Mouse (Mus musculus) retina, embryonic 14.5 days (tissue): ENCODE results near the gene D930048N14Rik.
"Not testable (repeated sequence)": the region's sequence is repeated elsewhere in the genome, so short reads cannot be mapped to it uniquely, and the experiment has no call there.

ENCODE experiments used
- DNase-seq: peaks from one replicate; pipeline ENCODE4 v3.0.0-alpha.2; 2015; ENCODE audit warnings: low spot score

D930048N14Rik gene

GRCm38 (mm10) chr11:51629651-51630314 is 21.0 kb upstream of the D930048N14Rik start:
- DNase-seq, result no peak

GRCm38 (mm10) chr11:51632130-51632753 is 18.5 kb upstream of the D930048N14Rik start:
- DNase-seq, result no peak

- not testable (repeated sequence) for DNase-seq
Measured at GRCm38 (mm10) chr11:51633200-51633599, 17.6 kb upstream of the D930048N14Rik start.

- no peak for DNase-seq
Measured at GRCm38 (mm10) chr11:51633721-51634120, 17.0 kb upstream of the D930048N14Rik start.

- DNase-seq, result no peak
Measured at GRCm38 (mm10) chr11:51635127-51635524, 15.6 kb upstream of the D930048N14Rik start.

GRCm38 (mm10) chr11:51635525-51636322 is 15.0 kb upstream of the D930048N14Rik start, which contains the start of gene Rmnd5b:
TSS of gene Rmnd5b (minus strand) at chr11:51635896.
- peak; percentile 91 for DNase-seq

GRCm38 (mm10) chr11:51636323-51636684 is 14.4 kb upstream of the D930048N14Rik start:
- DNase-seq, result peak; percentile 81

GRCm38 (mm10) chr11:51637971-51638414 is 12.8 kb upstream of the D930048N14Rik start:
- no peak for DNase-seq

- DNase-seq, result no peak
Measured at GRCm38 (mm10) chr11:51638497-51638896, 12.3 kb upstream of the D930048N14Rik start.

GRCm38 (mm10) chr11:51640748-51641147 is 10.0 kb upstream of the D930048N14Rik start:
- DNase-seq, result no peak

GRCm38 (mm10) chr11:51643202-51643601 is 7.6 kb upstream of the D930048N14Rik start:
- no peak for DNase-seq

- DNase-seq, result no peak
Measured at GRCm38 (mm10) chr11:51643761-51644160, 7.0 kb upstream of the D930048N14Rik start.

- DNase-seq, result no peak
Measured at GRCm38 (mm10) chr11:51644217-51644616, 6.5 kb upstream of the D930048N14Rik start.

- no peak for DNase-seq
Measured at GRCm38 (mm10) chr11:51645293-51645692, 5.5 kb upstream of the D930048N14Rik start.

- no peak for DNase-seq
Measured at GRCm38 (mm10) chr11:51646245-51646644, 4.5 kb upstream of the D930048N14Rik start.

GRCm38 (mm10) chr11:51646751-51647667 is 3.7 kb upstream of the D930048N14Rik start:
- DNase-seq, result no peak

- DNase-seq, result peak; percentile 56
Measured at GRCm38 (mm10) chr11:51648566-51648965, 2.2 kb upstream of the D930048N14Rik start.

GRCm38 (mm10) chr11:51649111-51649888 is 1.5 kb upstream of the D930048N14Rik start:
- DNase-seq, result no peak

- peak; percentile 32 for DNase-seq
Measured at GRCm38 (mm10) chr11:51649889-51650199, 910 bp upstream of the D930048N14Rik start.

GRCm38 (mm10) chr11:51650261-51650660 is 493 bp upstream of the D930048N14Rik start:
- DNase-seq, result no peak

- no peak for DNase-seq
Measured at GRCm38 (mm10) chr11:51652889-51653418, 2.2 kb downstream of the D930048N14Rik start.
